Mouse (Mus musculus) E14TG2a.4 (cell line): Measurements from ENCODE around the gene Fbxo9.

ENCODE experiments used
- CTCF ChIP-seq: conservative IDR thresholded peaks from 2 replicates; pipeline ENCODE4 v1.5.1; 2014; ENCODE audit warnings: low read length
- NANOG ChIP-seq: IDR thresholded peaks from 2 replicates; pipeline ENCODE4 v1.6.1; 2014; ENCODE audit warnings: borderline replicate concordance, low read length, mixed read lengths
- POU5F1 ChIP-seq: IDR thresholded peaks from 2 replicates; pipeline ENCODE4 v1.6.1; 2014; ENCODE audit warnings: low read length, borderline replicate concordance

GRCm38 (mm10) chr9:78122939-78123712, 14.3 kb upstream of the Fbxo9 start:
- TF ChIP-seq CTCF, result no peak
- TF ChIP-seq NANOG, result no peak
- TF ChIP-seq POU5F1, result no peak
